ENCODE assay signal across 9 mouse cellular contexts in genomic region chr8:47287201-47287621, GRCm38 (mm10).
DNase-seq lines count a peak whose midpoint lies in the region; ATAC-seq lines count a peak whose summit lies in the region.
"Had no signal": no experiment of that assay in that cellular context is flagged by ENCODE, and none has a peak within 500 bp of the region (broad histone marks: within the 10 kb centered on the region; RNA-seq: fewer than 3 reads in every experiment).

No protein-coding gene starts in this region.

- DNase-seq in embryo, embryonic 10 days (ENCODE audit: low spot score), result peak; percentile 52
- DNase-seq in embryo, embryonic 9.5 days (ENCODE audit: extremely low spot score), result no peak
- peak; percentile 81 for DNase-seq in brain, adult 2 months (ENCODE audit: low read depth, low spot score)
- peak; percentile 42 to 53 for DNase-seq in layer of hippocampus, postnatal 10 days (ENCODE audit: low spot score in 2 of 2)
- peak; percentile 60 for DNase-seq in neural tube, embryonic 10.5 days (ENCODE audit: extremely low spot score, low spot score)
- DNase-seq in ovary, postnatal 10 days (ENCODE audit: low spot score), result no peak
- DNase-seq in thymus, adult 18-20 months, result no peak

- peak overlapping the region; percentile 99 for H3K9ac ChIP-seq in forebrain, embryonic 13.5 days

- under 1% methylated on average over 16 of the region's 16 CpGs for WGBS in forebrain, embryonic 13.5 days

- peak overlapping the region; percentile 93 for H3K4me3 ChIP-seq in forebrain, embryonic 13.5 days
- H3K4me3 ChIP-seq: myocyte had no signal

- no peaks in the 10 kb centered on the region for H3K27me3 ChIP-seq in forebrain, embryonic 13.5 days

- H3K4me2 ChIP-seq in forebrain, embryonic 13.5 days, result peak overlapping the region; percentile 92

- no peaks in the 10 kb centered on the region for H3K36me3 ChIP-seq in forebrain, embryonic 13.5 days (ENCODE audit: poor library complexity, severe bottlenecking)

- H3K4me1 ChIP-seq in forebrain, embryonic 13.5 days, result peaks cover 64% of the 10 kb centered on the region

- peak overlapping the region; percentile 100 for H3K27ac ChIP-seq in forebrain, embryonic 13.5 days

- ATAC-seq in forebrain, embryonic 13.5 days, result peak; percentile 9

- no peaks in the 10 kb centered on the region for H3K9me3 ChIP-seq in forebrain, embryonic 13.5 days (replicated peaks)

Comparison
In these comparisons a context has a peak if more than half of its experiments do, and no peak if none do; other contexts are left out.
1. DNase-seq: peak in embryo, embryonic 10 days (single experiment), brain, adult 2 months (single experiment), layer of hippocampus, postnatal 10 days (2 of 2) and neural tube, embryonic 10.5 days (single experiment); none in embryo, embryonic 9.5 days (single experiment), ovary, postnatal 10 days (single experiment) and thymus, adult 18-20 months (0 of 2).